Mouse (Mus musculus) hindbrain, embryonic 10.5 days (tissue): Measurements from ENCODE around the gene Cnksr1. TPM values are rescaled to one million over a fixed set of nuclear protein-coding genes. Genes with fewer than 3 reads are reported as not detected.

Source experiments
- DNase-seq: peaks from one replicate; pipeline ENCODE4 v3.0.0-alpha.2; 2017; ENCODE audit warnings: low spot score
- H3K27ac ChIP-seq: fragments of 300-500 bp; sonication (generic); 2 replicates; pipeline ENCODE4 v1.5.1; 2016; ENCODE audit warnings: mild to moderate bottlenecking, moderate library complexity
- H3K27me3 ChIP-seq: fragments of 300-500 bp; sonication (generic); 2 replicates; pipeline ENCODE4 v1.6.1; 2016; ENCODE audit warnings: mild to moderate bottlenecking; ENCODE audit not compliant: poor library complexity, insufficient read depth, severe bottlenecking
- H3K36me3 ChIP-seq: fragments of 300-500 bp; sonication (generic); 2 replicates; pipeline ENCODE4 v1.6.1; 2016; ENCODE audit warnings: mild to moderate bottlenecking, moderate library complexity
- H3K4me1 ChIP-seq: fragments of 300-500 bp; sonication (generic); replicated peaks from 2 replicates; pipeline ENCODE4 v1.6.1; 2016; ENCODE audit warnings: mild to moderate bottlenecking
- H3K4me3 ChIP-seq: fragments of 300-500 bp; sonication (generic); 2 replicates; pipeline ENCODE4 v1.5.1; 2016; ENCODE audit warnings: mild to moderate bottlenecking, moderate library complexity
- H3K9me3 ChIP-seq: fragments of 300-500 bp; sonication (generic); 2 replicates; pipeline ENCODE4 v1.6.1; 2016; ENCODE audit warnings: mild to moderate bottlenecking, moderate library complexity
- WGBS: fragments of 180-500 bp; shearing (Covaris S2); methylation state at CpG from one replicate; pipeline ENCODE4 v1.1.7; 2016; 5-methylcytosine and 5-hydroxymethylcytosine counted together
- polyA plus RNA-seq: library from polyadenylated mRNA; unstranded; fragments of >200 nt; fragmentation: Nextera tagmentation; extraction: Ambion mirVana; gene quantifications from 2 replicates; pipeline ENCODE4 v1.2.1, GENCODE M21; 2016

The Cnksr1 gene
- polyA plus RNA-seq, 1 experiment from 2014 or later, result 0.89 TPM

DNA sequence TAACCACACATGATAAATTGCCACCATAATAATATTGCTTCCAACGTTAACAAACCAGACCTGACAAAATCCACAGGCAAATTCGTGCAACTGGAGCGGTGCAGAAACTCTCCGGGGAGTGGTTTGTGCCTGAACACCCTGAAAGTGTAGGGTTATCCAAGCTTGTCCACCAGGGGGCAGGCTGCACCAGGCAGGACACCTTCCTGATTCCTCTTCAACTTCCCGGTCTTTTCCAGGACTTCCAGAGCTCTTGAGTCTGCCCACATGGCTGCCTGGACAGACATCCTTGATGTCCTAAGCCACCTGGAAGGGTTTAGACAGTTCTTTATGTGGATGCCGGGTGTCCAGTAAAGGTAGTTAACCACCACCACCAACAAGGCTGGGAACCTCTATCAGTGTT, 25.0 kb upstream of the Cnksr1 start:
- 30% methylated on average over 6 of the region's 6 CpGs for WGBS
- Histone ChIP-seq H3K4me1 (peaks cover 11% of the 10 kb centered on the region), H3K9me3 (no peaks in the 10 kb centered on the region), H3K27ac (no peak overlapping the region), H3K36me3 (no peaks in the 10 kb centered on the region), H3K27me3 (no peaks in the 10 kb centered on the region), H3K4me3 (no peak overlapping the region)
- DNase-seq, result peak; percentile 58

DNA sequence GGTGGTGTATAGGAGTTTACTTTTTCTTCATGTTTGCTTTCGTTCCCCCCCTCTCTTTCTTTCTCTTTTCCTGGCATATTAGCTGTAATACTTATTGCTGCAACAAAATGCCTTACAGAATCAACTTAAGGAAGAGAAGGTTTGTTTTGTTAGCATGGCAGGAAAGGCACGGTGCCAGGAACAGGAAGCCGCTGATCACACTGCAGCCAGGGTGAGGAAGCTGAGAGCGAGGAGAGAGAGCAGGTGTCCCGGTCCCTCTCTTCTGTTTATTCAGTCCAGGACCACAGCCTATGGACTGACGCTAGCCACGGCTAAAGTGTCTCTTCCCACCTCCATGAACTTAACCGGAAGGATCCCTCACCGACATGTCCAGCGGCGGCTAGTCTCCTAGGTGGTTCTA, 20.2 kb upstream of the Cnksr1 start:
- DNase-seq, result no peak
- peaks cover 55% of the 10 kb centered on the region for H3K4me1 ChIP-seq
- no peaks in the 10 kb centered on the region for H3K36me3 ChIP-seq
- no peak overlapping the region for H3K27ac ChIP-seq
- peaks cover 29% of the 10 kb centered on the region for H3K27me3 ChIP-seq
- no peak overlapping the region for H3K4me3 ChIP-seq
- no peaks in the 10 kb centered on the region for H3K9me3 ChIP-seq
- WGBS, result 73% methylated on average over 11 of the region's 11 CpGs

- Histone ChIP-seq H3K27me3 (peaks cover 38% of the 10 kb centered on the region), H3K9me3 (no peaks in the 10 kb centered on the region), H3K4me3 (peak overlapping the region; percentile 35), H3K4me1 (peaks cover 64% of the 10 kb centered on the region), H3K36me3 (no peaks in the 10 kb centered on the region), H3K27ac (peak overlapping the region; percentile 83)
- peak; percentile 62 for DNase-seq
- 3% methylated on average over 11 of the region's 11 CpGs for WGBS
Observed at GRCm38 (mm10) chr4:134257198-134258009, 19.2 kb upstream of the Cnksr1 start.

- Histone ChIP-seq H3K36me3 (no peaks in the 10 kb centered on the region), H3K27ac (peak overlapping the region; percentile 83), H3K27me3 (peaks cover 46% of the 10 kb centered on the region), H3K9me3 (no peaks in the 10 kb centered on the region), H3K4me3 (peak overlapping the region; percentile 35), H3K4me1 (peaks cover 72% of the 10 kb centered on the region)
- DNase-seq, result peak; percentile 48
- WGBS, result 3% methylated on average over 19 of the region's 19 CpGs
Observed at GRCm38 (mm10) chr4:134256407-134257197, 18.4 kb upstream of the Cnksr1 start.

DNA sequence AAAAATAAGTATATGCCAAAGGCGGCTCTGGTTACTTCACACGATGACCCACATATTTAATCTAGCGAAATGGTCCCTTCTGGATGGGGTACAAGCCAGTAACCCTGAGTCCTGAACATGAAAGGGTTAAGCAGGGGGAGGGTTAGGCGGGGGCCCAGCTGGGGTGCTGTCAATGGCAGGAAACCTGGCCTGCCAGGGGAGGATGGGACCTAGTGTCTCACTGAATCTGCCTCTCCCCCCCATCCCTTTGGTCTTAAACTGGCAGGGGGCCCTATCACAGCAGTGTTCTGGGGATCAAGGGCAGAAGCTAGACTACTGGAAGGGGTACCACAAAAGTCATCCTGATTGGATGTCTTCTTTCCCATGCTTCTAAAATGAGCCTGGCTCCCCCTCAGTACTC, 17.7 kb upstream of the Cnksr1 start:
- Histone ChIP-seq H3K4me3 (peak overlapping the region; percentile 35), H3K9me3 (no peaks in the 10 kb centered on the region), H3K4me1 (peaks cover 80% of the 10 kb centered on the region), H3K27me3 (peaks cover 54% of the 10 kb centered on the region), H3K27ac (peak overlapping the region; percentile 83), H3K36me3 (no peaks in the 10 kb centered on the region)
- 17% methylated on average over 4 of the region's 4 CpGs for WGBS
- DNase-seq, result no peak

DNA sequence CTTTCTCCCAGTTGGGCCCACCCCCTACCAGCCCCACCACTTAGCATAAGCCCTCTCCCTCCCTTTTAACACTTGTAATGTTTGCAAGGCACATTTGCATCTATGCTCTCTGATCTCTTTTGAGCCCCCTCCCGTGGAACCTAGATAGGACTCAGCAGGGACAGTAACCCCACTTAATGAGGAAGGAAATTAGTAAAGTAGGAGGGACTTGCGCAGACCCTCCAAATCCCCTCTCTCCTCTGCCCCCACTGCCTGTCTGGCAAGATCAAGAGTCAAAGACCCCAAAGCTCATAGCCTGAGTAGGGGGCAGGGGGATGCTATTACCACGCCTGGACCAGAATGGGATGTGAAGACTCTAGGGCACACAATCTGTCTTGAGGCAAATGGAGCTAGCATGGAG, 16.6 kb upstream of the Cnksr1 start:
- H3K4me3 ChIP-seq, result no peak overlapping the region
- peaks cover 90% of the 10 kb centered on the region for H3K4me1 ChIP-seq

GRCm38 (mm10) chr4:134253722-134254324, 15.6 kb upstream of the Cnksr1 start, which contains the start of gene Grrp1:
Grrp1 (minus strand) TSS chr4:134254106.
- no peaks in the 10 kb centered on the region for H3K36me3 ChIP-seq
- under 1% methylated on average over 13 of the region's 13 CpGs for WGBS
- DNase-seq, result peak; percentile 67
- H3K9me3 ChIP-seq, result no peaks in the 10 kb centered on the region
- H3K27ac ChIP-seq, result peak within 1 kb of the TSS; percentile 86
- peak within 1 kb of the TSS; percentile 58 for H3K4me3 ChIP-seq
- peaks cover 100% of the 10 kb centered on the region for H3K4me1 ChIP-seq
- peaks cover 74% of the 10 kb centered on the region for H3K27me3 ChIP-seq

More for the DNA sequence above, 16.6 kb upstream of the Cnksr1 start:
- H3K36me3 ChIP-seq, result no peaks in the 10 kb centered on the region
- 19% methylated on average over 3 of the region's 3 CpGs for WGBS
- H3K9me3 ChIP-seq, result no peaks in the 10 kb centered on the region
- H3K27me3 ChIP-seq, result peaks cover 64% of the 10 kb centered on the region
- H3K27ac ChIP-seq, result peak overlapping the region; percentile 86
- no peak for DNase-seq

GRCm38 (mm10) chr4:134252911-134253721, 14.9 kb upstream of the Cnksr1 start:
- Histone ChIP-seq H3K4me3 (peak overlapping the region; percentile 58), H3K27ac (peak overlapping the region; percentile 86), H3K4me1 (peaks cover 99% of the 10 kb centered on the region), H3K36me3 (no peaks in the 10 kb centered on the region), H3K27me3 (peaks cover 81% of the 10 kb centered on the region), H3K9me3 (no peaks in the 10 kb centered on the region)
- WGBS, result 3% methylated on average over 15 of the region's 15 CpGs
- peak; percentile 28 for DNase-seq

DNA sequence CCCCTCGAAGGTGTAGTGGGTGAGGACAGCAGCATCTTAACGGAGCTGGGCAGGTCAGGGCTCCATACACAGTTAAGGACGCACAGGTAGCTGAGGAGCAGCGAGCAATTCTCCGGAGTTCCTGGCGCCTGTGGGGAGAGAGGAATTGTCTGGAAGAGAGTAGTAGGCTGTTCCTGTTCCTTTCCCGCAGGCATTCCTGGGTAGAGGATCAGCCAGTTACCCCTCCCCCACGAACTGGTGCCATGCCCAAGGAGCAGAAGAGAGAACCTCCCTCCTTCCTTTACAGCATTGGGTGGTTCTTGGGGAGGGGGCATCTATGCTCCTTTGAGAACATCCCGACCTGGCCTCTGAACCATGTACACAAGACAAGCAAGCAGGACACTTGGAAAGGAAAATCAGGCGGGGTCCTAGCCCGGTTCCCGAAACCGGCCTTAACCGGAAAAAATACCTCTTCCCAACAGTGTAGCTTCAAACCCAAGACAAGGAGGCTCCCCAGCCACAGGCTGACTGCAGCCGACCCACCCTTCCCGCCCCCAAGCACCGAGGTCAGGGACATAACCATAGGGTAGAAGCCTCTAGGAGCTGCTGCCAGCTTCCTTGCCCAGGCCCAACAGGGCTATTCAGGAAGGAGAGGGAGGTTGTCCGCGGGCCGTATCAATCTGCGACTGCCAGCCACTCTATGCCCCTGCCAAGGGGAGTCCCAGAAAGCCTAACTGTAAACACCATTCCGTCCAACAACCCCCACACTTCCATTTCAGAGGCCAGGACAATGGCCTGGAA, 14.1 kb upstream of the Cnksr1 start:
- Histone ChIP-seq H3K4me1 (peaks cover 99% of the 10 kb centered on the region), H3K9me3 (no peaks in the 10 kb centered on the region), H3K36me3 (no peaks in the 10 kb centered on the region), H3K27me3 (peaks cover 89% of the 10 kb centered on the region), H3K27ac (peak overlapping the region; percentile 86), H3K4me3 (peak overlapping the region; percentile 58)
- WGBS, result 2% methylated on average over 22 of the region's 22 CpGs
- peak; percentile 42 for DNase-seq

DNA sequence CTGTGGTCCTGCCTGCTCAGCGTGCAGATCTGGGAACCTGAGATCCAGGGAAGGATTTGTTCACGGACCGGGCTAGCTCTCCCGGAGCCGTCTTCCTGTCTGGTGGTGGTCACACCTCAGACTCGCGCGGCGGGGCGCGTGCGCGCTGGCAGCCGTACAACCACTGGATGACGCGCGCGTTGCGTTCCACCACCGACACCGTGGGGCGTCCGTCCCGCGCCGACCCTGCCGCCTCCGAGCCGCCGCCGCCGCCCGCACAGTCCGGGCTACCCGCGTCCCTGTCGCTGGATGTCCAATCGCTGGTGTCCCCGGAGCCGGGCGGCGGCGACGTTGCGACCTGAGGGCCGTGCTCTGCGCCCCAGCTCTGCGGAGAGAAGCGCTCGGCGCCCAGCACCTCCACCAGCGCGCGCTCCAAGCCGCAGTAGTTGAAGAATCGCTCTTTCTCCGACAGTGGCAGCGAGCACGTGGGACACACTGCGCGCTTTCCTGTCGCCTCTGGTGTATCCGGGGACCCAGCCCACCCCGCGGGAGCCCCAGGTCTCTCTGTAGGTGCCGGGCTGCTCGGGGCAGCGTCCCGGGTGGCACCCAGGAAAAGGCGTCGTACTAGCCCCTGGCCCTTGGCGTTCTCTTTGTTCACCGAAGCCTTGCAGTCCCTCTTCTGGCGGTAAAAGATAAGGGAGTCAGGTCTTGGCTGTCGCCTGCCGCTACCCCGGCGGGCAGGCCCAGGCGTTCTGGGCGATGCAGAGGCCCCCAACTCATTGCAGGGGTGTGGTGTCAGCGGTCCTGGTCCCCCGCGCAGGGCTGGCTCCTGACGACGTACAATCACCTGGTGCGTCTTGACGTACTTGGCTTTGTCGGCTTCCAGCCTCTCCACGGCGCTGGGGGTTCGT, 13.3 kb upstream of the Cnksr1 start:
- Histone ChIP-seq H3K36me3 (no peaks in the 10 kb centered on the region), H3K4me1 (peaks cover 97% of the 10 kb centered on the region), H3K4me3 (peak overlapping the region; percentile 58), H3K9me3 (no peaks in the 10 kb centered on the region), H3K27me3 (peaks cover 98% of the 10 kb centered on the region), H3K27ac (peak overlapping the region; percentile 86)
- WGBS, result under 1% methylated on average over 91 of the region's 91 CpGs
- peak; percentile 67 for DNase-seq

DNA sequence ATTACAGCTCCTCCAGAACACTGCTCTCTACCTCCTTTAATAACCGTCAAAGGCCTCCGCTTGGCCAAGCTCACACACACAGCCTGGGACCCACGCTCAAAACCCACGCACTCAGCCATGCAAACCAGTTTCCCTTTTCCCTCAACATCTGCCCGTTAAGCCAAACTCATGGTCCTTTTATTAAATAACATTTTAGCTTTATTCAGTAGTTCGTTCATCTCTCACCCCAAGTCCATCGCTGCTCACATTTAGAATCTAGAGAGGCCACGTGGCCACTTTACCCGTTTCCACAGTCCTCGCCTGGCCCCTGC, 12.7 kb upstream of the Cnksr1 start:
- Histone ChIP-seq H3K4me1 (peaks cover 97% of the 10 kb centered on the region), H3K9me3 (no peaks in the 10 kb centered on the region), H3K36me3 (no peaks in the 10 kb centered on the region), H3K27me3 (peaks cover 100% of the 10 kb centered on the region), H3K27ac (peak overlapping the region; percentile 86), H3K4me3 (peak overlapping the region; percentile 58)
- 8% methylated on average over 10 of the region's 10 CpGs for WGBS
- no peak for DNase-seq
